Mouse (Mus musculus) CD8-positive naive resting alpha-beta T cell, adult 57 days (primary cell): ENCODE data around the gene Zbtb18. TPM values are rescaled to one million over a fixed set of nuclear protein-coding genes. Genes with fewer than 3 reads are reported as not detected.

Source experiments
- total RNA-seq: library from RNA; stranded (reverse); gene quantifications from one replicate; pipeline ENCODE4 v1.2.4, GENCODE M21; 2023

Zbtb18 gene
- 26.0 TPM for total RNA-seq

GRCm38 (mm10) chr1:177442196-177442808 lies at the start of gene Zbtb18:
TSS of gene Zbtb18 (plus strand) at chr1:177442351.

Other genes with a start within 250 kb of the Zbtb18 start
- 38.8 TPM for gene Akt3, start 184.1 kb upstream of the Zbtb18 start, total RNA-seq